Mouse (Mus musculus): ENCODE measurements around the gene Myrip. TPM values are rescaled to one million over a fixed set of nuclear protein-coding genes. Genes with fewer than 3 reads are reported as not detected.

Myrip gene
- polyA plus RNA-seq, 2 experiments = 0.37 to 0.73 TPM

- Histone ChIP-seq H3K9ac (ENCODE audit: low read depth, low read length, severe bottlenecking) (no peak overlapping the region), H3K4me3 (replicated peaks; ENCODE audit: low read length) (no peak overlapping the region), H3K4me1 (ENCODE audit: control insufficient read depth, insufficient read depth, low read length) (no peaks in the 10 kb centered on the region), H3K27ac (replicated peaks; ENCODE audit: low read depth, low read length) (no peak overlapping the region), H3K36me3 (ENCODE audit: control insufficient read depth, insufficient read depth, low read length) (no peaks in the 10 kb centered on the region), H3K27me3 (ENCODE audit: control insufficient read depth, insufficient read depth, low read length) (no peaks in the 10 kb centered on the region), H3K9me3 (ENCODE audit: control insufficient read depth, low read length) (no peaks in the 10 kb centered on the region), H3K4me2 (replicated peaks; ENCODE audit: low read depth, low read length, severe bottlenecking) (no peak overlapping the region)
- 60% methylated on average over 19 of the region's 19 CpGs for WGBS
- TF ChIP-seq POLR2A (IDR thresholded peaks at IDR 0.05; ENCODE audit: borderline replicate concordance, extremely low read depth, insufficient read depth, insufficient read length) = no peak
- ATAC-seq (ENCODE audit: low FRiP score, low read depth) (no peak), DNase-seq (ENCODE audit: low spot score) (no peak)
Observed at GRCm38 (mm10) chr9:120519469-120520125, 218.3 kb downstream of the Myrip start.

- no peaks in the 10 kb centered on the region for H3K27me3 ChIP-seq (ENCODE audit: control insufficient read depth, insufficient read depth, low read length)
- no peak overlapping the region for H3K4me2 ChIP-seq (replicated peaks; ENCODE audit: low read depth, low read length, severe bottlenecking)
- H3K9me3 ChIP-seq (ENCODE audit: control insufficient read depth, low read length) = no peaks in the 10 kb centered on the region
- no peak for TF ChIP-seq POLR2A (IDR thresholded peaks at IDR 0.05; ENCODE audit: borderline replicate concordance, extremely low read depth, insufficient read depth, insufficient read length)
- H3K36me3 ChIP-seq (ENCODE audit: control insufficient read depth, insufficient read depth, low read length) = no peaks in the 10 kb centered on the region
- WGBS = 88% methylated on average over 1 of the region's 1 CpGs
- no peak overlapping the region for H3K9ac ChIP-seq (ENCODE audit: low read depth, low read length, severe bottlenecking)
- H3K4me3 ChIP-seq (replicated peaks; ENCODE audit: low read length) = no peak overlapping the region
- no peaks in the 10 kb centered on the region for H3K4me1 ChIP-seq (ENCODE audit: control insufficient read depth, insufficient read depth, low read length)
- ATAC-seq (ENCODE audit: low FRiP score, low read depth) (no peak), DNase-seq (ENCODE audit: low spot score) (no peak)
- H3K27ac ChIP-seq (replicated peaks; ENCODE audit: low read depth, low read length) = no peak overlapping the region
Observed at GRCm38 (mm10) chr9:120521161-120521560, 219.8 kb downstream of the Myrip start.

Other genes with a start within 250 kb of the Myrip start
- gene Cx3cr1, start 231.6 kb upstream of the Myrip start, polyA plus RNA-seq (2012; rRNA removed) = 11.0 and 12.3 TPM in 2 replicates
- gene Cx3cr1, start 231.6 kb upstream of the Myrip start, polyA plus RNA-seq (2014; fragmentation: Nextera tagmentation; extraction: Ambion mirVana) = 10.1 and 12.5 TPM in 2 replicates
- 1.6 and 2.4 TPM in 2 replicates for gene Ccr8, start 209.4 kb upstream of the Myrip start, polyA plus RNA-seq (2012; rRNA removed)
- gene Ccr8, start 209.4 kb upstream of the Myrip start, polyA plus RNA-seq (2014; fragmentation: Nextera tagmentation; extraction: Ambion mirVana) = 3.4 and 4.0 TPM in 2 replicates
- 31.9 and 34.9 TPM in 2 replicates for gene Slc25a38, start 191.1 kb upstream of the Myrip start, polyA plus RNA-seq (2012; rRNA removed)
- gene Slc25a38, start 191.1 kb upstream of the Myrip start, polyA plus RNA-seq (2014; fragmentation: Nextera tagmentation; extraction: Ambion mirVana) = 25.7 and 26.0 TPM in 2 replicates
- gene Rpsa, start 173.8 kb upstream of the Myrip start, polyA plus RNA-seq (2012; rRNA removed) = 2,717 and 3,331 TPM in 2 replicates
- gene Rpsa, start 173.8 kb upstream of the Myrip start, polyA plus RNA-seq (2014; fragmentation: Nextera tagmentation; extraction: Ambion mirVana) = 2,066 and 2,128 TPM in 2 replicates
- not detected in 2 replicates for gene Mobp, start 151.8 kb upstream of the Myrip start, polyA plus RNA-seq (2012; rRNA removed)
- gene Mobp, start 151.8 kb upstream of the Myrip start, polyA plus RNA-seq (2014; fragmentation: Nextera tagmentation; extraction: Ambion mirVana) = not detected in 2 replicates
- 96.3 and 101 TPM in 2 replicates for gene Eif1b, start 190.7 kb downstream of the Myrip start, polyA plus RNA-seq (2012; rRNA removed)
- gene Eif1b, start 190.7 kb downstream of the Myrip start, polyA plus RNA-seq (2014; fragmentation: Nextera tagmentation; extraction: Ambion mirVana) = 171 and 191 TPM in 2 replicates
- gene Entpd3, start 238.3 kb downstream of the Myrip start, polyA plus RNA-seq (2012; rRNA removed) = 4.5 and 4.9 TPM in 2 replicates
- 2.2 and 2.4 TPM in 2 replicates for gene Entpd3, start 238.3 kb downstream of the Myrip start, polyA plus RNA-seq (2014; fragmentation: Nextera tagmentation; extraction: Ambion mirVana)

All from limb, embryonic 14.5 days (tissue).